Mouse (Mus musculus): ENCODE measurements around the gene Nucb2. TPM values are rescaled to one million over a fixed set of nuclear protein-coding genes. Genes with fewer than 3 reads are reported as not detected.

The Nucb2 gene
- polyA plus RNA-seq, 1 experiment from 2014 or later: 19.0 TPM

- H3K4me2 ChIP-seq (ENCODE audit: low read length): no peak overlapping the region
- peaks cover 34% of the 10 kb centered on the region for H3K36me3 ChIP-seq (ENCODE audit: control insufficient read depth, insufficient read depth, low read length)
- H3K4me3 ChIP-seq (ENCODE audit: low read depth, low read length): no peak overlapping the region
- 79% methylated on average over 4 of the region's 4 CpGs for WGBS
- no peak overlapping the region for H3K27ac ChIP-seq (ENCODE audit: low read depth)
- H3K9me3 ChIP-seq (ENCODE audit: control insufficient read depth, low read length): no peaks in the 10 kb centered on the region
- ATAC-seq (replicated peaks; ENCODE audit: low FRiP score, low TSS enrichment, low read depth) (no peak), DNase-seq (ENCODE audit: low spot score) (no peak)
- no peaks in the 10 kb centered on the region for H3K4me1 ChIP-seq (replicated peaks; ENCODE audit: control insufficient read depth, insufficient read depth, low read length)
- H3K27me3 ChIP-seq (replicated peaks; ENCODE audit: control insufficient read depth, insufficient read depth, low read length): no peaks in the 10 kb centered on the region
- no peak overlapping the region for H3K9ac ChIP-seq (ENCODE audit: low read length)
Measured at GRCm38 (mm10) chr7:116531311-116531710, 27.1 kb downstream of the Nucb2 start.

- DNase-seq (ENCODE audit: low spot score) (no peak), ATAC-seq (replicated peaks; ENCODE audit: low FRiP score, low TSS enrichment, low read depth) (no peak)
- no peak overlapping the region for H3K9ac ChIP-seq (ENCODE audit: low read length)
- no peaks in the 10 kb centered on the region for H3K27me3 ChIP-seq (replicated peaks; ENCODE audit: control insufficient read depth, insufficient read depth, low read length)
- H3K4me1 ChIP-seq (replicated peaks; ENCODE audit: control insufficient read depth, insufficient read depth, low read length): no peaks in the 10 kb centered on the region
- no peaks in the 10 kb centered on the region for H3K9me3 ChIP-seq (ENCODE audit: control insufficient read depth, low read length)
- H3K4me3 ChIP-seq (ENCODE audit: low read depth, low read length): no peak overlapping the region
- H3K27ac ChIP-seq (ENCODE audit: low read depth): no peak overlapping the region
- no peaks in the 10 kb centered on the region for H3K36me3 ChIP-seq (ENCODE audit: control insufficient read depth, insufficient read depth, low read length)
- H3K4me2 ChIP-seq (ENCODE audit: low read length): no peak overlapping the region
Measured at GRCm38 (mm10) chr7:116556834-116557233, 52.7 kb downstream of the Nucb2 start.

- Histone ChIP-seq H3K4me2 (ENCODE audit: low read length) (no peak overlapping the region), H3K4me1 (replicated peaks; ENCODE audit: control insufficient read depth, insufficient read depth, low read length) (no peaks in the 10 kb centered on the region), H3K4me3 (ENCODE audit: low read depth, low read length) (no peak overlapping the region), H3K27ac (ENCODE audit: low read depth) (no peak overlapping the region), H3K36me3 (ENCODE audit: control insufficient read depth, insufficient read depth, low read length) (no peaks in the 10 kb centered on the region), H3K9ac (ENCODE audit: low read length) (no peak overlapping the region), H3K9me3 (ENCODE audit: control insufficient read depth, low read length) (no peaks in the 10 kb centered on the region), H3K27me3 (replicated peaks; ENCODE audit: control insufficient read depth, insufficient read depth, low read length) (no peaks in the 10 kb centered on the region)
- no peak for ATAC-seq (replicated peaks; ENCODE audit: low FRiP score, low TSS enrichment, low read depth)
- no peak for DNase-seq (ENCODE audit: low spot score)
Measured at GRCm38 (mm10) chr7:116574551-116574950, 70.4 kb downstream of the Nucb2 start.

Other genes with a start within 250 kb of the Nucb2 start
- gene Plekha7, start 196.0 kb upstream of the Nucb2 start, polyA plus RNA-seq (2014; fragmentation: Nextera tagmentation; extraction: Ambion mirVana): 10.7 and 10.8 TPM in 2 replicates
- gene Rps13, start 170.2 kb upstream of the Nucb2 start, polyA plus RNA-seq (2014; fragmentation: Nextera tagmentation; extraction: Ambion mirVana): 1,010 and 1,152 TPM in 2 replicates
- 31.9 and 32.9 TPM in 2 replicates for gene Pik3c2a, start 60.9 kb upstream of the Nucb2 start, polyA plus RNA-seq (2014; fragmentation: Nextera tagmentation; extraction: Ambion mirVana)

Data from intestine, embryonic 14.5 days (tissue).